Mouse (Mus musculus): ENCODE data around the gene Sox30. TPM values are rescaled to one million over a fixed set of nuclear protein-coding genes. Genes with fewer than 3 reads are reported as not detected.

The Sox30 gene
- total RNA-seq, 2 experiments from 2014 or later, result 0.15 TPM; not detected in 1

DNA sequence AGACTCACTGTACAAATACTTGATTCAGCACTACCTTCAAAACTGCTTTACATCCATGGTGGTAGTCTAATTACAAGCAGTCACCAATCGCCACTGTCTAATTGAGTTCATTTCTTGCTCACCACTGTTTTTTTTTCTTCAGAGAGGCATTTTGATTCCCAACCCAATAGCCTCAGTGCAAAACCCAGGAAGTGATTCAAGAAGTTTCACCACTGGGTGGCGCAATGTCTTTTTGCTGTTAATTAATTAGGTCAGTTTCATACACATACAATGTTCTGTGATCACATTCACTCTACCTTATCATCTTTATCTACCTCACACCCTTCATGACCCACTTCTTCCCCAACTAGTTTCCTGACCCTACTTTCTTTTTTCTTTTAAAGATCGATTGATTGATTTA is 20.5 kb upstream of the Sox30 start:
- DNase-seq (ENCODE audit: low spot score in 2 of 2), result no peak
- H3K4me3 ChIP-seq, result no peak overlapping the region
- no peak overlapping the region for H3K27ac ChIP-seq
- peak; percentile 60 for TF ChIP-seq CTCF (conservative IDR thresholded peaks at IDR 0.05)

DNA sequence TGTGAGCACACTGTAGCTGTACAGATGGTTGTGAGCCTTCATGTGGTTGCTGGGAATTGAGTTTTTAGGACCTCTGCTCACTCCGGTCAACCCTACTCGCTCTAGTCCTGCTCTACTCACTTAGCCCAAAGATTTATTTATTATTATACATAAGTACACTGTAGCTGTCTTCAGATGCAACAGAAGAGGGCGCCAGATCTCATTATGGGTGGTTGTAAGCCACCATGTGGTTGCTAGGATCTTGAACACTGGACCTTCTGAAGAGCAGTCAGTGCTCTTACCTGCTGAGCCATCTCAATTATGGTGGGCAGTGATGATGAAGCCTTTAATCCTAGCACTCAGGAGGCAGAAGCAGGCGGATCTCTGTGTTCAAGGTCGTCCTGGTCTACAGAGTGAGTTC is 20.1 kb upstream of the Sox30 start:
- TF ChIP-seq CTCF (conservative IDR thresholded peaks at IDR 0.05), result no peak; the same call in 1 of the 2 replicates
- H3K27ac ChIP-seq, result no peak overlapping the region
- DNase-seq (ENCODE audit: low spot score in 2 of 2), result no peak
- no peak overlapping the region for H3K4me3 ChIP-seq

DNA sequence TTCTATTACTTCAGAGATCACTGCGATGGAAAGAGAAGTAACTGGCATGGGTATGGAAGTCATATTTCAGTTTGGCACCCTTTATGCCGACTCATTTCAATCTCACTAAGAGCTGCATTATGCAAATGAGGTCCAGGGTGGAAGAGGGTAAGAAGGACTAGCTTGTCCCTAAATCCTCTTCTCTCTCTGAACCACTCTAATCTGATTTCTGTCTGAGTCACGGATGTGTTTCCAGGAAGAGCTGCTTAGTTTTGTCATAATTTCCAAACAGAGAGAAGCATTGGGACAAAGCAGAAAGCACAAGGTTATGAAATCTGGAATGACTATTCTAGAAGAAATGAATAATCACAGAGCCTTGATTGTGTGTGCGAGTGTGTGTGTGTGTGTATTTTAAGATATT is 13.2 kb upstream of the Sox30 start:
- no peak for TF ChIP-seq CTCF (conservative IDR thresholded peaks at IDR 0.05)
- no peak for DNase-seq (ENCODE audit: low spot score in 2 of 2)
- Histone ChIP-seq H3K27ac (no peak overlapping the region), H3K4me3 (no peak overlapping the region)

DNA sequence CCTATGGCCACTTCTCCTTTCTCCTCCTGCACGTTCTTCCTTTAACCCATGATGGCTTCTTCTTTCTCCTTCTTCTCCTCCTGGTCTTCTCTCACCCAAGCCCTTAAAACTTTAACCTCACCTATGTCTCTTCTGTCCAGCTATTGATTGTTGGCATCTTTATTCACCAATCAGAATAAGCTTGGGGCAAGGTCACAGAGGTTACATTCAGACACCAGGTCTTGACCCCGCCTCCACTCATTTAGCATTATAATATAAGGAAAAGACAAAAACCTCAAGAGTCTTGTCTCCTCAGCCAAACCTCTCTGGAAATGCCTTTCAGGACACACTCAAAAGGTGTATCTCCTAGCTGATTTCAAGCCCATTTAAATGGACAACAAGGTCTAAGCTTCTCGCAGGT is 11.6 kb upstream of the Sox30 start:
- DNase-seq (ENCODE audit: low spot score in 2 of 2), result no peak
- no peak for TF ChIP-seq CTCF (conservative IDR thresholded peaks at IDR 0.05)
- no peak overlapping the region for H3K27ac ChIP-seq
- no peak overlapping the region for H3K4me3 ChIP-seq

DNA sequence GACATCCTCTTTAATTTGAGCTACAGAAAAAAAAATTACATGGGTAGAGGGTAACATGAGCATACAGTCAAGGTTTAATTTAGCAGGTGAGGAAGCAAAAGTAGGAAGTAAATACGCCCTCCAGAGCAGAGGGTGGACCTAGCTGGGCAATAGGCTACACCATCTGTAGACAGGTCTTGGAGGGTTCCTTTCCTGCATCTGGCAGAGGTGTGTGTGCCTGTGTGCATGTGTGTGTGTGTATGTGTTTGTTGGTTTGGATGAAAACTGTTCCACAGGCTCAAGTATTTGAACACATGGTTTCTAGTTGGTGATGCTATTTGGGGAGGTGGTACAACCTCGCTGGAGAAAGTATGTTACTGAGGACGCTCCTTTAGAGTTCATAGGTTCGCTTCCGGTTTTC is 6.5 kb upstream of the Sox30 start:
- TF ChIP-seq CTCF (conservative IDR thresholded peaks at IDR 0.05), result no peak
- Histone ChIP-seq H3K27ac (no peak overlapping the region), H3K4me3 (no peak overlapping the region)
- no peak for DNase-seq (ENCODE audit: low spot score in 2 of 2)

DNA sequence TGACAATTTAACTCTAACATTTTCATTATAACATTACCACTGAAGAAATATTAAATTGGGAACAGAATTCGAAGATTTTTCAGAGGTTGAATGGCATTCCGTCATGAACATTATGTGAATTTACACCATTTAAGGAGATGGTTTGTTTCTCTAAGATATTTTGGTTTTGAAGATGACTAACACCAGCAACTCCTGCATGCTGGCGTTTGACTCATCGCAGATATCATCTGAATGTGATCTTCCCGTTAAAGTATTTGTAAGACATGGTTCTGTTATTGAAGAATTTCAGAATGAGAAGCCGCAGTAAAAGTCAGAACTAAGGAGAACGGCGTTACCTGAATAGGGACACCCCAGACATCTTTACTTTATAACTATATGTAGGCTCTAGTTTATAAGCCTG is 5.6 kb upstream of the Sox30 start:
- DNase-seq (ENCODE audit: low spot score in 2 of 2), result no peak
- TF ChIP-seq CTCF (conservative IDR thresholded peaks at IDR 0.05), result no peak
- Histone ChIP-seq H3K27ac (no peak overlapping the region), H3K4me3 (no peak overlapping the region)

DNA sequence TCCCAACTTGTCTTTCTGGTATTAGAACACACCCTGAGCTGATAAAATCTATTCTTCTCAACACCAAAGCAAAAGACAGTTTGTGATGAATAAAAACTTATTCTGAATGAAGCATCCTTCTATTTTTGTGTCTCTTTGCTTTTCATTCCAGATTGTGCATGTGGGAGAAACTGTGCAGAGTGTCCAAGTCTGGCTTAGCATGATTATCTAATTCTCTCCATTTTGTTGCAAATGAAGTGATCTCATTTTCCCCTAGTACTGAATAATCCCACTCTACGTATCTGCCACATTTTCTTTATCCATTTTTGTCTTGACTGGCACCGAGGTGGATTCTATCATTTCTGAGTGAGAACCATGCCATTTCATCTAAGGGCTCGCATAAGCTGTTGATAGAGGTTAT is 4.0 kb upstream of the Sox30 start:
- Histone ChIP-seq H3K27ac (peak overlapping the region; percentile 49), H3K4me3 (no peak overlapping the region)
- peak in 1 of 2 experiments; percentile 69 for DNase-seq (ENCODE audit: low spot score in 2 of 2)
- TF ChIP-seq CTCF (conservative IDR thresholded peaks at IDR 0.05), result no peak

DNA sequence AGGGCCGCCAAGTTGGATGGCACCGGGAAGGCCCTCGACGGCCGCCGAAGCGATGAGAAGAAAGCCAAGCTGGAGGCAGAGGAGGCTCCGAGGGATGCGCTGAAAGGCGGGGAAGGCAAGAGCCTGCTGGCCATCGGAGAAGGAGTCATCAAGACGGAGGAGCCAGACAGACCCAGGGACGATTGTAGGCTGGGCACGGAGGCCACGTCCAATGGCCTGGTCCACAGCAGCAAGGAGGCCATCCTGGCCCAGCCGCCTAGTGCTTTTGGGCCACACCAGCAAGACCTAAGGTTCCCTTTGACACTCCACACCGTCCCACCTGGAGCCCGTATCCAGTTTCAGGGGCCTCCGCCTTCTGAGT is 763 bp downstream of the Sox30 start:
- no peak for TF ChIP-seq CTCF (conservative IDR thresholded peaks at IDR 0.05)

DNA sequence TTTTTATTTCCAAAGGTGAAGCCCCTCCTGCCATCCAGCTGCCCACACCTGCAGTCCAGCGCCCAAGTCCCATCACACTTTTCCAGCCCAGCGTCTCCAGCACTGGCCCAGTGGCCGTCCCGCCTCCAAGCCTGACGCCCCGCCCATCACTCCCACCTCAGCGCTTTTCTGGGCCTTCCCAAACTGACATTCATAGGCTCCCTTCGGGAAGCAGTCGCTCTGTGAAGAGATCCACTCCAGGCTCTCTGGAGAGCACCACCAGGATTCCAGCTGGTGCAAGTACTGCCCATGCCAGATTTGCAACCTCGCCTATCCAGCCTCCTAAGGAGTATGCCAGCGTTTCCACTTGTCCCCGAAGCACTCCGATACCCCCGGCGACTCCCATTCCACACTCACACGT is 11.5 kb downstream of the Sox30 start:
- no peak overlapping the region; the same call in 1 of the 2 replicates for H3K4me3 ChIP-seq
- no peak overlapping the region for H3K27ac ChIP-seq
- no peak for DNase-seq (ENCODE audit: low spot score in 2 of 2)
- no peak for TF ChIP-seq CTCF (conservative IDR thresholded peaks at IDR 0.05)

More for the DNA sequence above, 763 bp downstream of the Sox30 start:
- DNase-seq (ENCODE audit: low spot score in 2 of 2), result no peak
- H3K4me3 ChIP-seq, result peak overlapping the region; percentile 48
- H3K27ac ChIP-seq, result no peak overlapping the region; the same call in 1 of the 2 replicates

DNA sequence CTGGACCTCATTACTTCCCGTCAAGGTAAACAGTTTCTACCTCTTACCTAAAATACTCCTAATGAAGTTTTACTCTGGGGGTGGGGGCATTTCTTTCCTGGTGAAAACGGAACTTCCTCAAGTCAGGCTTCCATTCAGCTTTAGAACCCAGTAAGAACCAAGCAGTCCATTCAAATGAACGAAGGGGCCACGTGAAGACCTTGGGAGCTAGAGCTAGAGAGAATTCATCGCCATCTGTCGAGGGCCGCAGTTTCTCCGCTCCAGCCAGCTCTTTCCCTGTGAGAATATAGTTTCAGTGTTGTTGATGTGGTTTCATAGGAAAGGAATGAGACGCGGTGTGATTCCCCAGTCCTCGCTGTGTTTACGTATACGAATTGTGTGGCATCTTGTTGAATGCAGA is 12.0 kb downstream of the Sox30 start:
- TF ChIP-seq CTCF (conservative IDR thresholded peaks at IDR 0.05), result no peak
- no peak for DNase-seq (ENCODE audit: low spot score in 2 of 2)
- H3K27ac ChIP-seq, result no peak overlapping the region
- no peak overlapping the region; the same call in 1 of the 2 replicates for H3K4me3 ChIP-seq

DNA sequence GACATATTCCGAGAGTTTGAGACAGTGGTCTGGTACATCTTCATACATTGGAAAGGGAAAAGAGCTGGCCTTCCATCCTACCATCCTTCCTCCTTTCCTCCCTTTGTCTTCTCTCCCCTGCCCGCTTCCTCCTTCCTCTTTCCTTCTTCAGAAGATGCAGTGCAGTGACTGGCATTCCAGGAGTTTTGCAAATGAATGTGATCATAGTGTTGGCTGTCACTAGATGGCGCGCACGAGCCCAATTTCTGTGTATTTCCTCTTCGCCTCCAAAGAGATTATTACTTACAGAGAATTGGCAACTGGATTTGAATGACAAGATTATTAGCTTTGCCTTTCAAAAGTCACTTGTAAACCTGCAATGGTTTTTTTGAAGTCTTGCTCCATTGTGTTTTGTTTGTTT is 36.0 kb downstream of the Sox30 start:
- no peak overlapping the region for H3K27ac ChIP-seq
- no peak overlapping the region for H3K4me3 ChIP-seq
- peak; percentile 90 for TF ChIP-seq CTCF (conservative IDR thresholded peaks at IDR 0.05)
- DNase-seq (ENCODE audit: low spot score in 2 of 2), result peak; percentile 70 to 79

DNA sequence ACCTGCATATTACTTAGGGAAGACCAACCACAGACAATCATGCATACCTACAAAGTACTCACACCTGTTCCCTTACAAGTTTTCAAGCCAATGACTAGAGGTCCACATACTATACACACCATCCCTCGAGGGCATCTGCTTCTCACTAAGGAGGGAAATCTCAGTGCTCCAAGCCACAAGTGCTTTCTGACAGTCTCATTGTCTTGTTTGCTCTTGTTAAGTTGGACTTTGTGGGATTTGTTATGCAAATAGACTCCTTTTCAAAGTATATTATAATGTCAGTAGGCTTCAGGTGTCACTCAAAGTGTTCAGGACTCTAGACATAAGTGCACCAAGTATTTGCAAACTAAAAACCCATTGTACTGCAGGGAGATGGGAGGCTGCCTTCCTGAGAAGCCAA is 40.1 kb downstream of the Sox30 start:
- no peak overlapping the region for H3K27ac ChIP-seq
- H3K4me3 ChIP-seq, result no peak overlapping the region
- DNase-seq (ENCODE audit: low spot score in 2 of 2), result no peak
- no peak for TF ChIP-seq CTCF (conservative IDR thresholded peaks at IDR 0.05)

DNA sequence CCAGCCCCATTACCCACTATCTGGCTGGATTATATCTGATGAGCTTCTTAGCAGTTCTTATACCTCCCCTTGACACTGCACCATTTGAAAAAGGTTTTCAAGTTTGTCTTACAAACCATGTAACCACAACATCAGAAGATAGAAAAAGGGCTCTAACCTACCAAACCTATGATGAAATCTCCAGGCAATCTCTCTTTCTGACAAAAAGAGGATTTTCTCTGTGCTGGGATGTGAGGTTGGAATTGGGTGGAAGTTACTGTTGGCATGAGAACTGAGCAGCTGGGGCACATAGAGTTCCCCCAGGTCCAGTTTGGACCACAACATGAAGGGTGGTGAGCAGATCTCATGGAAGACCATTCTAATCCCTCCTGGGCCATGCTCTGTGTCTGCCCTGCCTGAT is 41.7 kb downstream of the Sox30 start:
- Histone ChIP-seq H3K4me3 (no peak overlapping the region), H3K27ac (no peak overlapping the region)
- TF ChIP-seq CTCF (conservative IDR thresholded peaks at IDR 0.05), result no peak
- no peak for DNase-seq (ENCODE audit: low spot score in 2 of 2)

DNA sequence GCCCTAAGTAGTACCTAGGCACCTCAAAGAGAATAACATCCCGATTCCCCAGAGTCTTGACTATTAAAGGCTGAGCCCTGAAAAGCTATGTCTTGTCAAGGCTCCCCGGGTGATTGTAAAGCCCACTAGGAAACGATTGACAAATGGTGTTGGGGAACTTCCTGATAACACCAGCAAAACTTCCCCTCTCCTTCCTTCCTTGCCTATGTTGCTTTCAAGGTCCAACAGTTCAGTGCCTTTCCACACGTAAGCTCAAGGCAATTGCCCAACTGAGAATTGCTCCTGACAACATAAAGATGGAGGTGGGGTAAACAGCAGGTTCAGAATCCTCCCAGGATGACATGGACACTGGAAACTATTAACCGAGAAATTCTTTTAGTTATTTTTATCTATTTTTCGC is 42.9 kb downstream of the Sox30 start:
- Histone ChIP-seq H3K27ac (no peak overlapping the region), H3K4me3 (no peak overlapping the region)
- no peak for DNase-seq (ENCODE audit: low spot score in 2 of 2)
- TF ChIP-seq CTCF (conservative IDR thresholded peaks at IDR 0.05), result no peak

DNA sequence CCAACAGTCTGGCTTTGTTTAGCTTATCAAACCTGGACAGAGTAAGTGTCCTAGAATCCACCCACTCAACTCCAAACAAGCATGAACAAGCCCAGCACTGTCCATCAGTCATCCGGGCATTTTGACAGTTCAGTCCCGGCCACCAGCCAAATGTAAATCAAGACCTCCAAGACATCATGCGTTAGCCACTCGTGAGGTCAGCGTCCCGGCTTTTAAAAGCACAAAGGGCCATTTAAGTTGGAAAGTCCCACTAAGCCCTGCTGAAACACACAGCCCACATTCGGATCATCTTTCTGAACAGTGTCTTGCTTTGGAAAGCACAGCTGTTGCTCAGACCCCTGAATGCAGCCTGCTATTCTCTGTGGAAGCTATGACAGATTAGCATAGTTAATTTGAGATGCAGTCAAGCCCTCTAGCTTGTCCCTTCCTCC is 45.9 kb downstream of the Sox30 start:
- Histone ChIP-seq H3K27ac (no peak overlapping the region), H3K4me3 (no peak overlapping the region)
- TF ChIP-seq CTCF (conservative IDR thresholded peaks at IDR 0.05), result no peak
- no peak for DNase-seq (ENCODE audit: low spot score in 2 of 2)
